Mouse (Mus musculus): ENCODE measurements around the gene Rhbdf1.

Rhbdf1 gene

DNA sequence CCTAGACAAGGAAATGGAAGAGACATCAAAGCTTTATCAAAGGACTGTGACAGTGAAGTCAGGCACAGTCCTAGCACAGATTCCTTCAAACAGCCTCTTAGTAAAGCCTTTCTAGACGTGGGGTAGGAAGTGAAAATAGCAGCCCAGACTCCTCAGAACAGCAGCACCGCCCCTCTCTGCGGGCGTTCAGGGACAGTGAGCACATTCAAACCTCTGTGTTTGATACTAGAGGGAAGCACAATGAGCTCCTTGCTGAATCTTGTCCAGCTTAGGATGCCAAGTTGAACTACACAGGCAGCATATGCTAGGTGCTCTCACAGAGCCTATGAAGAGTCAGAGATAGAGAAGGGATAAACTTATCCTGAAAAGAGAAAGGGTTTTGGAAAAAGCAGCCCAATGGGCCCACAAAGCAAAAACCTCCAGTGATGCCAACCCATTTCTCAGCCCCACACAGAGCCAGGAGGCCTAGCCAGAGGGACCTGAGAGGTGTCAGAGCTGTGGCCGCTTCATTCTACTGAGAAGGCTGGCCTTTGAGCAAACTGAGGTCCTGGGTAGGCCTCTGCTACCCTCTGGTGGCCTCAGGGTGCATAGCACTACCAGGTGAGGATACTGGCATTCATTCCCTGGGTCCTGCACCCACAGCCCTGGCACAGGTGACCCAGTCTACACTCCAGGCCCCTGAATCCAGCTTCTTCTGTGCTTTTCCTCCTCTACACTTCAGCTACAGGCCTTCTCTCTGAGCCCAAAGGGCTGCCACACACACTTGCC is 16.2 kb upstream of the Rhbdf1 start:
- peak; percentile 63 for DNase-seq (ENCODE audit: low spot score)

DNA sequence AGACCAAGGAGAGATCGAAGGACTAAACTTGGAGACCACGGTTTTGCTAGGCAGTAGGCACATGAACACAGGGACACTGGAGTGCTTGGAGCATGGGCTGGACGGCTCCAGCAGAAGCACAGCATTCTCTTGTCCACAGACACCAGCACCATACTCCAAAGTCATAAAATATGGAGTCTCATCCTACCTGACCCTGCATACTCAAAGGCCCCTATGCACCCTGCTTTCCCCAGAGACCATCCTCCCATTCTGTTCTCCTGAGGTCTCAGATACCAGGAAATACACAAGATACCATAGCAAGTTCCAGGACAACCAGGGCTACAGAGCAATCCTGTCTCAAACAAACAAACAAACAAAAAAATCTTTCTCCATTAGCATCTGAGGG is 15.3 kb upstream of the Rhbdf1 start:
- DNase-seq (ENCODE audit: low spot score), result no peak

DNA sequence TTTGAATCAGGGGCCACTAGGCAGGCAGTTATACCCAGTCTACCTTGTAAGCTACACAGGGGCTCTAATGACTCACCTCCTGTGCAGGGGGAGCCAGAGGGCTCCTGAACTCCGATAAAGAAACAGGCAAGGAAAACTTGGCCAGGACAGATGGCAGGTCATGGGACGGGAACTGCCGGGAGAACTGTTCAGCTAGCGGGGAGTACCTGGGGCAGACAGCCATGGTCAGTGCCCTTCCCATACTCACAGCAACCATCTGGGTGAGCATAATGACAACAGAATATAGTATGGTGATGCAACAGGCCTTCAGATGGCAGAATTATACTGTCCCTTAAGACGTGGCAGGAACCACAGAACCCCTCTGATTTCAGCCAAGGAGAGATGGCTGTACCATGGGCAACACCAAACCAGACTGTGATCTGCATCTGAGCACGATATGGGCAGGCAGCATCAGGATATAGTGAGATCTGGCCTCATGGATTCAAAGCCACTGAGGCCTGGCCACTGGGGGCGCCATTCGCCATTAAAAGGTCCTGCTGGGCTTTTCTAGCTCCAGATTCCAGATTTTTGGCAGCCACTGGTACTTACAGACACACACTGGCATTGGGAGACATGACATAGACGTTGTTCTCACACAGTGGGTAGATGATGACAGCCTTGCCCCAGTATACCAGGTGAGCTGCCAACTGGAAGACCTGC is 14.8 kb upstream of the Rhbdf1 start:
- peak; percentile 45 for DNase-seq (ENCODE audit: low spot score)

DNA sequence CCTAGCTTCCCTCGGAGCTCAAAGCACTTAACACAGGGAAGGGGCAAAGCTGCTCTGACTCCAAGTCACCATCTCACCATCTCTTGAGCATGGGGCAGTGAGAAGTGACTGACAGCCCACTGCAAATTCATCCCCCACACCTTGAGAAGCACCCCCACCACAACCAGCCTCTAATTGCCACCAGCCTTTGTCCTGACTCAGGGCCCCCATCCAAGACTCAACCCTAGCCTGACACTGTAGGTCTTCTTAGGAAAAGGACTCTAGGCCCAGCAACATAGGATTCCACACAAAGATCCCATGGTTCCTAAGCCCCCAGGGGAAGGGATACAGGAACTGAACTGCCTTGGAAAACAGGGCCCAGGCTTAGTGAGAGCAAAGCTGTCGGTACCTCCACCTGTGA is 14.0 kb upstream of the Rhbdf1 start:
- DNase-seq (ENCODE audit: low spot score), result no peak

DNA sequence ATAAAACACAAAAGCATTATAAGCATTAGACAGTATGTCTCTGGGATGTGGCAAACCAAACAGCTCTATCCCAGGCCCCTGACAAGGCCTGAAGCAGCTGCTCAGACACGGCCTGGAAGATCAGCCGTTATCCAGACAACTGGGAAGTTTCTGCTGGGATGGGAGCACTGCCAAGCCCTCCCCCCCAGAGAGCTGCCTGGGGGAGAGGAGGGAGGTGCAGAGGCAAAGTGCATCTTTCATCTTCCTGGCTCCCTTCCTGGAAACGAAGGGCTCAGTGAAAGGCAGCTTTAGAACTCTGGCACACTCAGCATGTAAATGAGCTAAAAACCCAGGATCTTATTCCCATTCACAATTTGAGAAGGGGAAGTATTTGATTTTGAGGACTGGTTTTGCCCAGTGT is 13.5 kb upstream of the Rhbdf1 start:
- DNase-seq (ENCODE audit: low spot score), result no peak

DNA sequence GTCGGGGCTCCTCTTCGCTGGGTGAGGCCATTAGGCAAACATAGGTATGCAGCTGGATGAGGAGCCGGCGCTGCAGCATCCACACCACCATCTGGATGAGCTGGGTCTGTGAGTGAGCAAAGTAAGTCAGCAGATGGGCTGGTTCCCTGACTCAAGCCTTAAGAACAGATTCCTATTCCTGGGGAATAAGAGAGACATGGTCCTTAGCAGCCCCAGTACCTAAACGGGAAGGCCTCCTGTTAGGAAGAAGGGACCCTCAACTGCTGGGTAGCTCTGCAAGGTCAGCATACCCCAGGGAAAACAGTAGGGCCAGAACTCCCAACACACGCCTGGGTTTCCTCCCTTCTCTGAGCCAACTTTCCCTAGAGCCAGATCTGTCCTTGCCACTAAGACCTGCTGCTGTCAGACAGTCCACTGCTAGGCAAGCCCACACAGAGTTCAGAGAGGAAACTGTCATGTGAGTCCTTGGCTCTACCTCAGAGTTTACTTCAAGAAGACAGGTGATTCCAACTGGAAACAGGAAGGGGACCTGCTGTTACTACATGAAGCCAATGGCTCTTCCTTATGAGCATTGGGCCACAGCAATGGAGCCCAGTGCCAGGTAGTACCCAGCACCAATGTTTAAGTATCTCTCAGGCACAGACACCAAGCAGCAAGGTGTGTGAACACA is 12.9 kb upstream of the Rhbdf1 start:
- DNase-seq (ENCODE audit: low spot score), result no peak

DNA sequence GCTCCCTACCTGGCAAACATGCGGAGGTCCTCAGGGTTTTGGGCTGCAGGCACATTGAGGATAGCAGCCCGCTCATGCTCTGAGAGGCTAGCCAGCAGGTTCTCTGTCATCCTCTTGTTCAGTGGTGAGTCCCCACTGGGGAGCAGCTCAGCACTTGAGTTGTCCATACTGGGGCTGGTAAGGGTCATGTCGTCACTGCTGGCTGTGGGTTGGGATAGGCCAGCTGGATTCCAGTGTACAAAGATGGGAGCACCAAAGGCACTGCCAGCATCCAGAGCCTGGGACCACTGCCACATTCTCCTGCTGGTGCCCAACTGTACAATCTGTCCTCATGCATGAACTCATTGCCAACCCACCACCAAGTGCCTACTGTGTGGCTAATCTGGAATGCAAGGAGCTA is 11.8 kb upstream of the Rhbdf1 start:
- no peak for DNase-seq (ENCODE audit: low spot score)

DNA sequence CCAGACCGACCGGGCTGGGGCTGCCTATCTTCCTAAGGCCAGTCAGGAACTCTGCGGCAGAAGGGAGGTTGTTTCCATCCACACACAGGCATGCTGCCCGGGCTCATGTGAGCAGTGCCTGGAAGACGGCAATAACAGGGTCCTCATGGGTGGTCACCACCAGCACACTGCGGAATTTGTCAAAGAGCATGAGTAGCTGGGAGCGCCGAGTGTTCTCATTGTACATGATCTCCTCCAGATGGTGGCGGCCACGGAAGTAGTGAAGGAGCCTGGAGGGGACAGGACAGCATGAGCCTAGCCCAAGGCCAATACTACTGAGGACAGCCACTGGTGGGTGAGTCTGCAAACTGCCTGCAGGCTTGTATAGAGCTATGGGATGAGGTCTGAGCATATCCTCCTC is 10.7 kb upstream of the Rhbdf1 start:
- DNase-seq (ENCODE audit: low spot score), result no peak

DNA sequence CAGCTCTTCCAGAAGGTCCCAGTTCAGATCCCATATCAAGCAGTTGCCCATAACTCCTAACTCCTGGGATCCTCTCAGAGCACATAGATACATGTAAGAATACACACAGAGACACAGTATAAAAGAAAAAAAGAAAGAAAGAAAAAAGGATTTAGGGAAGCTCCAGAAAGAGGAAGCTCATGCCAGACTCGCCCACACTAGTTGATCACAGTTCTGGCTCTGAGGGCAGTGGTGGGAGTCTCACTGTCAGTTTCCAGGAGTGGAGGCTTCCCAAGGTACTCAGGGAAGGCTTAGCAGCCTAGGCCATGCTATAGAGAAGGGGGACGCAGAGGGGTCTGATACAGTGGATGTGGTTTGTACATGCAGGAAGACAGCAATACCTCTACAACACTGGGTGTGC is 9.0 kb upstream of the Rhbdf1 start:
- no peak for DNase-seq (ENCODE audit: low spot score)

DNA sequence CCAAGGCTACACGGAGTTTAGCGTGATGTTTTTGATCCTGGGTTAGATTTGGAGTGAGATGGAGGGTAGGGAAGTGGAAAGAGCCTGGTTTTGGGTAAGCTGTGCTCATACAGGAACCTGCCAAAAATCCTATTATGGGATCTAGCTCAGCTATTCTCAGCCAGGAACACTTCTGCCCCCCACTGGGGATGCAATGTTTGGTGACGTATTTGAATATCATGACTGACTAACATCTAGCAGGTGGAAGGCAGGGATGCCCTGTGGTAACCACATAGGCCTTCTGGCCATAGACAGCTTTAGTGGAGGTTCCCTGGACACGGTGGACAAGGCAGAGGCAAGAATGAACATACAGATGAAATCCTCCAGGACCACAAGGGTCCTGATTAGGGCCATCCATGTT is 8.1 kb upstream of the Rhbdf1 start:
- DNase-seq (ENCODE audit: low spot score), result no peak

DNA sequence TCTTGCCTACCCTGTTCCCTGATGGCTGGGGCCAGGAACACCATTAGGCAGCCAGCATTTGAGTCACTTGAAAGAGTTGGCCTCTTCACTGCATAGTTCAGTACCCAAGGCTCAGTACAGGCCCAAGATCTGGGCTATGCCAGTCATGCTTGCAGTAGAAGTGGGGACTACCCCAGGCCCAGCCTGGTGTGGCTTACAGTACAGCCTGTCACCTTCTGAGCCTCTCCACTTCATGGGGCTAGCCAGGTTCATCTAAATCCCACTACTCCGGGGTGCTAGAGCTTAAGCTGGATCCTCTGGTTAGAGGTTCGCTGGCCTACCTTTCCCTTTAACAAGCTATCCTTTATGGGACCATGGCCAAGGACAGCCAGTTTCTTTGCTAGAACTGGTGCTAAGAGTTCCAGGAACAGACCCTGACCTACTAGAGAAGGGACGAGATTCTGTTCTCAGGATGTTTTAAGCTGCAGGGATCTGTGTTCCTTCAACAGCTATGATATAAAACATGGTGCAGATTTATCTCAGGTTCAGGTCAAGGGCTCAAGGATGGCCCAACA is 6.3 kb upstream of the Rhbdf1 start:
- DNase-seq (ENCODE audit: low spot score), result no peak

DNA sequence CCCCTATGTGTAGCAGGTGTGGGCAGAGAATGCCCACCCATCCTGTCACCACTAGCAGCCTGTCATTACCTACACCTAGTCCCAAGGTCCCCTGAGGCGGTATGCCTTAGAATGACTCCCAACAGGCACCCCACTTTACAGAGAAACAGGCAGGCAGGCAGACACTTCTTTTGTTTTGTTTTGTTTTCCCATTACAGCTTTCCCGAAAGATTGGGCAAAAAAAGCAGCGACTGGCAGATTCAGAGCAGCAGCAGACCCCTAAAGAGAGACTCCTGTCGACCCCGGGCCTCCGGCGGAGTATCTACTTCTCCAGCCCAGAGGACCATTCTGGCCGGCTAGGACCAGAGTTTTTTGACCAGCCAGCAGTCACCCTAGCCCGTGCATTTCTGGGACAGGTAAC is 5.5 kb upstream of the Rhbdf1 start:
- DNase-seq (ENCODE audit: low spot score), result no peak

DNA sequence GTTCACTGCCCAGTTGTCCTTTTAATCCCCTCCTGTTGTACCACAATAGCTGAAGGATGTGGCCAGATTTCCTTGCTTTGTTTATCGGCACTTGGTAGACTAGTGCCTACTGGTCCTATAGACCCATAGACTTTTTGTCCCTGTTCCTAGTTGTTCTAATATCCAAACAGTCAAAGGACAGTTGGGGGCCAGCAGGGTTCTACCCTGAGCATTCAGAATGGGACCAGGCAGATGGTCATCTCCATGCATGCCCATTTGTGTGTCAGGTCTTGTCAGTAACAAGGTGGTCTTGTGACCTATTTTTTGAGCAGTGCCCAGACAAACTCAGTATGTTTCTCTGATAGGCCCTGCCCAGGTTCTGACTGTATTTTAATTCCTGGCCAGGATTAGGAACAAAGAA is 4.9 kb upstream of the Rhbdf1 start:
- DNase-seq (ENCODE audit: low spot score), result no peak

DNA sequence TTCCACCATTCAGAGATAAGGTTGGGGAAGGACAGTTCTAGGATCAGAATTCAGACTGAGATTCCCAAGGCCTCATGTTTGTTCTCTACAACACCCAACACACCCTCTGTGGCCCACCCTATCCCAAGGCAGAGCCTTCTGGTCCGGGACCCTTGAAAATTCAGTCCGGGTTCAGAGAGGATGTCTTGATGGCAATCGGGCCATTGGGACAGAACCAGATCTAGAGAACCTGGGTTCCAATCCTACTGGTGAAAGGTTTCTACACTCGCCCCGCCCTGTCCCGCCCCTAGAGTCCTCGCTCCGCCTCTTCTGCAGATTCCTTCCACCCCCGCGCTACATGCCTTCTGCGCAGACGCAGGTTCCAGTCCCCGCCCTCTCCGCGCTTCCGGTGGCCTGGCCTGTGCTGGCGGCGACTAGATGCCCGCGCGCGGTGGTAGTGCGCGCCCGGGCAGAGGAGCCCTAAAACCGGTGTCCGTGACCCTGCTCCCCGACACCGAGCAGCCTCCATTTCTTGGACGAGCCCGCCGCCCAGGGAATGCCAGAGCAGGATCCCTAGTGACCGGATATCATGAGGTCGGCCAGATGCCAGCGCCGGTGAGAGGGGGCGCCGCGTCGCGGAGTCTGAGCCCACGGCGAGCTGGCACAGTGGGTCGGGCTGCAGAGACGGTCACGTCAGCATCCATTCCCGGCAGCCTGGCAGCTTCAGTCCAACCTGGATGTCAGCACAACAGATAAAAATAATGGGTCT is 4.2 kb upstream of the Rhbdf1 start, which contains the start of gene Mpg:
Gene Mpg, plus strand, starts transcription at position 382 of the 748 bp plus-strand sequence.
- DNase-seq (ENCODE audit: low spot score), result peak; percentile 90

DNA sequence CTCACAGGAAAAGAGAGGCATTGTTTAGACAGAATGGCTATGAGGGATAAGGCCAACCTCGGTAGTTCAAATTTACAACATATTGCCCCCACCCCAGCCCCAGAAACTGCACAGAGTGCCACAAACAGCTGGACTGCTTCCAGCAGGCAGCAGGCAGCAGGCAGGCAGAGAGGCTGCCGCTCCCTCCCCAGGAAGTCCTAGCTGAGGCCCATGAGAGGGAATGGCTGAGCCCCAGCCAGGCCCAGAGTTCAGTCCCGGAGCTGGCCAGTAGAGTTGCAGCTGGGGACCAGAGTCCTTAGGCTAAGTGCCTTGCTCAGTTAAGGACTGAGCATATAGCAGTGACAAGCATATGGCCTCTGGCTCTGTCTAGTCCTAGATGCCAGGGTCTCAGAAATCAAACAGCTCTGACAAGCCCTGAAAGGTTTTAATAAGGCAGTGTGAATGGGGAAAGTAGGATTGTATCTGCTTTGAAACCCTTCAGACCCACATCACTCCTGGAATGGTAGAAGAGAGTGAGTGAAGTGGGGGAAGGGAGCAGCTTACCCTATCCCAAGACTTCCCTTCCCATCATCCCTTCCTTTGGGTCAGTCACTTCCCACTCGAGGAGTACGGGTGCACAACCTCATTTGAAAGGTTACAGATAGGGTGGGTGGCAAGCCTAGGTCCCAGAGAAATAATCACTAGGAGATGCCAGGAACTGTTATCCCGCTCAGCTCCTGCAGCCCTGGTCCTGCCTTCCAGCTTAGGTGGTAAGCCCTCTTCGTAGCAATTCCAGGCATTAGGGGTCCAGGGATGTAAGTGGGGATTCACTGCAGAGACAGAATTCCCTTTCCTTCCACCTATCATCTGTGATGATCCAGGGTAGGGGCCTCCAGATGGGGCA is 3.4 kb upstream of the Rhbdf1 start:
- peak; percentile 35 for DNase-seq (ENCODE audit: low spot score)

DNA sequence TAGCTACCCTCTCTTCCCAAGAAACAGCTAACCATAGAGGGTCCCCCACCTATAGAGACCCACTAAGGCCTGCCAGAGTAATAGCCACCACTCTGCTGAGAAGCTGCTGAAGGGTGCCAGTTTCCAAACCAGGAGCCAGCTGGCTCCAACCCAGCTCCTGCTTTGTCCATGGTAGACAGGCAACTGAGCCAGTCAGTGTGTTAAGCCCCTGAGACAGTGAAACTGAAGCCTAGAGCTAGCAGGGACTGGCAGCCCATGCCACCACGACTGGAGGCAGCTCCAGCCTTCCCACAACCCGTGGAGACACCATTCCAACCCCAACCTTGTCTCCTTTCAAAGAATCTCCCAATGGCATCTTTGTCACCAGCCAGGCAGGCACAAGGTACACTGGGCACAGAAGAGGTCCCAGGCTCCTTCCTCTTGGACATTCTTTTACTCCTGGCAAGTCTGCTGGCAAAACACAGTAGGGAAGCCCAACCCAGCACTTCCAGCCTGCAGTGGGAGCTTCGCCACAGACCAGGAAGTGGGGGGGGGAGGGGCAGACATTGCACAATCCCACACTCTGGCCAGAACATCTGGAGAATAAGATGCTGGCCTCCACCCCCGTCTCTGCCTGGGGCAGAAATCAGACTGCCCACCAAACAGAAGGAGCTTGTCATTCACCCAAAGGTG is 2.5 kb upstream of the Rhbdf1 start:
- peak; percentile 71 for DNase-seq (ENCODE audit: low spot score)

DNA sequence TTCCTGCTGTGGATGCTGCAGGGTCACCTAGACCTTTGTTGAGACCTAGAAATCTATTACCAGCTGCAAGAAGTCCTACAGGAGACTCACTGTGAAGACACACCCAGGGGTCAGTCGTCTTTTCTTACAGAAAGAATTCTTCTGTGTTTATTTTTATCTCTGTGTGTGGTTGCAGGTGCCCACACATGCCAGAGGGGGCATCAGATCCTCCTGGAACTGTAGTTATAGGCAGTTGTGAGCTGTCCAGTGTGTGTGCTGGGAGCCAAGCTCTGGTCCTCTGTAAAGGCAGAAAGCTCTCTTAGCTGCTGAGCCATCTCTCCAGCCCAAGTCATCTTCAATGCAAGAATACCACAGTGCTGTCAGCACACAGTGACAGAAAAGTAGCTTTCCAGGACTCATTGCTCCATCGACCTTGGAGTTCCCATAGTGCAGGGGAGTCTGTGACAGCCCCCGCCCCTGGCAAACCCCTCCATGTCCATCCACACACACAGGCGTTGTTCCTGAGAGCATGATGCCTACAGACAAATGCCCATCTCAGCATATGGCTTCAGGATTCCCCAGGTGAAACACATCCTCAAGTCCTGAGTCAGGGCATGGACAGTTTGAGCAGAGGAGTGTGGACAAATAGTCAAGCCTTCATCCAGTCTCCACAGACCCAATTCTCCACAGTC is 1.3 kb upstream of the Rhbdf1 start:
- no peak for DNase-seq (ENCODE audit: low spot score)

DNA sequence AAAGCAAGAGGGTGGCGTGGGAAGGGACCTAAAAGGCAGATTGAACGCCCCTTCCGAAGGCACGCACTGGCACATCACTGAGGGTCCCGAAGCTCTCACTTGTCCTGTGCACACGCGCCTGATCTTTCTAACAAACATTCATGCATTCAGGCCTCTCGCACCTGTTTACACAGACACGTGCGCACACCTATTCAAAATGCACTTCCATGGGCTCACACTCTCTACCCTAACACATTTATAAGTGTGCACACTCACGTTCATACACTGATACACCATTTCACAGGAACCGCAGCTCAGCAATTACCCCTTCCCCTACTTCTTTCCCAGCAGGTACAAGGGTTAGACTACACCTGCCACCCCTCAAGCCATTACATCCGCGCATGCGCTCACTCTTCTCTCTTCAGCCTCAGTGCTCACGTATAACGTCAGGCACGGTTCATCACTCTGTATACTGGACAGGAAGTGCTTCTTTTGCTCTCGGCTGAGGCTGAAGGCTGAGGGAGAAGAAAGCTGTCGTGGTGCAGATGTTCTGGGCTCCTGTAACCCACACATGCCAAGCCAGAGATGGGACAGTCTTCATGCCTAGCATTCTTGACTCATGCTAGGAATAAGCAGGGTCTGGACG is 582 bp upstream of the Rhbdf1 start:
- peak; percentile 34 for DNase-seq (ENCODE audit: low spot score)

DNA sequence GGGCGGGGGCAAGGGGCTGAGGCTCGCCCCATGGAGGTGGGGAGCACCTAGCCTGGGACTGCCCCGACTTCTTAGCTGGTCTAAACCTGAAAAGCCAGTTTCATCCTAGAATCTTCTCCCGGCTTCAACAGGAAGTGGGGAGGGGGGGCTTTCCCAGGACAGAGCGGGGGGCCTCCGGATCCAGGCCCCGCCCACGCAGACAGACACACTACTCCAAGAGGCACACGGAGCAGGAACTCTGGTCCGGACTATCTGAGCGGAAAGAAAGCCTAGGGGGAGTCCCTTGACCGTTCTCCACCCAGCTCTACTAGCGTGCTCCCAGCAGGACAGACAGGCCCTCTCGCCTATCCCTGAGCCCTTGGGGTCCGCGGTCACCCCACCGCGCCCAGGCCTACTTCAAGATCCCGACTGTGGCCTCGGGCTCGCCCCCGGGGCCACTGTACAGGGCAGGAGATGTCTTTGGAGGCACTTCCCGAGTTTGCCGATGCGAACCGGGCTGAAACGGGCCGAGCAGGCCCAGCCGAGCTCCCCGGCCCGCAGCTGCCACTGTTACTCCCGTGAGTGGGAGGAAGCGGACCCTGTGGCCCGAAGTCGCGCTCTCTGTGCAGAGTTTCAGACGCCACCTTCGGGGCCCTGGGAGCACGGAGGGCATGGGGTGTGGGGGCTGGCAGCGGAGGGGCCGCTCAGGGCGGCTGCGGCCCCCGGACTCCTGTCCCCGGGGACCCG is 712 bp downstream of the Rhbdf1 start:
- DNase-seq (ENCODE audit: low spot score), result peak; percentile 65

Data from urinary bladder, postnatal 25 days (tissue).